Mouse (Mus musculus) midbrain, embryonic 13.5 days (tissue): ENCODE measurements at regions not wholly inside any gene's neighbourhood (a gene's known extent, or its start where the extent isn't known, plus 50 kb on each side); places are given as distances from the start of the nearest gene placed in this dataset.
A peak's percentile ranks its signal among the peaks of the same experiment; 100 is the strongest.

ENCODE experiments used
- ATAC-seq: fragments of 200-750 bp; cut with Nextera tagmentation; 2 replicates; pipeline ENCODE4 v1.8.0; 2017; ENCODE audit warnings: mild to moderate bottlenecking, moderate TSS enrichment, moderate library complexity
- H3K27ac ChIP-seq: fragments of 300-500 bp; sonication (generic); 2 replicates; pipeline ENCODE4 v1.5.1; 2015; ENCODE audit warnings: inconsistent platforms, mild to moderate bottlenecking, moderate library complexity
- H3K27me3 ChIP-seq: fragments of 300-500 bp; sonication (generic); 2 replicates; pipeline ENCODE4 v1.6.1; 2015; ENCODE audit warnings: mild to moderate bottlenecking, inconsistent platforms
- H3K36me3 ChIP-seq: fragments of 300-500 bp; sonication (generic); 2 replicates; pipeline ENCODE4 v1.6.1; 2015; ENCODE audit warnings: mild to moderate bottlenecking, inconsistent platforms
- H3K4me1 ChIP-seq: fragments of 300-500 bp; sonication (generic); replicated peaks from 2 replicates; pipeline ENCODE4 v1.6.1; 2015; ENCODE audit warnings: inconsistent platforms
- H3K4me2 ChIP-seq: fragments of 300-500 bp; sonication (generic); replicated peaks from 2 replicates; pipeline ENCODE4 v1.6.1; 2015; ENCODE audit warnings: moderate library complexity, mild to moderate bottlenecking, inconsistent platforms
- H3K4me3 ChIP-seq: fragments of 300-500 bp; sonication (generic); replicated peaks from 2 replicates; pipeline ENCODE4 v1.5.1; 2015; ENCODE audit warnings: mild to moderate bottlenecking, inconsistent platforms
- H3K9ac ChIP-seq: fragments of 300-500 bp; sonication (generic); replicated peaks from 2 replicates; pipeline ENCODE4 v1.6.1; 2015; ENCODE audit warnings: mild to moderate bottlenecking, inconsistent platforms
- H3K9me3 ChIP-seq: fragments of 300-500 bp; sonication (generic); 2 replicates; pipeline ENCODE4 v1.6.1; 2016; ENCODE audit warnings: mild to moderate bottlenecking, inconsistent platforms
- WGBS: fragments of 180-500 bp; shearing (Covaris S2); methylation state at CpG from one replicate; pipeline ENCODE4 v1.1.7; 2015; 5-methylcytosine and 5-hydroxymethylcytosine counted together

GRCm38 (mm10) chr4:97283099-97283498 is 100.1 kb upstream of the Gm10192 start:
- peaks cover 10% of the 10 kb centered on the region for H3K4me1 ChIP-seq
- H3K4me2 ChIP-seq, result no peak overlapping the region
- H3K27me3 ChIP-seq, result no peaks in the 10 kb centered on the region
- ATAC-seq, result no peak
- 100% methylated on average over 1 of the region's 1 CpGs for WGBS
- H3K4me3 ChIP-seq, result no peak overlapping the region
- H3K27ac ChIP-seq, result no peak overlapping the region
- no peaks in the 10 kb centered on the region for H3K9me3 ChIP-seq
- H3K36me3 ChIP-seq, result no peaks in the 10 kb centered on the region
- no peak overlapping the region for H3K9ac ChIP-seq

- Histone ChIP-seq H3K4me3 (no peak overlapping the region), H3K27ac (no peak overlapping the region), H3K27me3 (no peaks in the 10 kb centered on the region), H3K4me2 (no peak overlapping the region), H3K9ac (no peak overlapping the region), H3K4me1 (peaks cover 10% of the 10 kb centered on the region), H3K36me3 (no peaks in the 10 kb centered on the region), H3K9me3 (no peaks in the 10 kb centered on the region)
- 74% methylated on average over 3 of the region's 3 CpGs for WGBS
- ATAC-seq, result no peak
Measured at GRCm38 (mm10) chr4:97282643-97283042, 99.7 kb upstream of the Gm10192 start.

- Histone ChIP-seq H3K9me3 (no peaks in the 10 kb centered on the region), H3K4me3 (no peak overlapping the region), H3K4me2 (no peak overlapping the region), H3K27me3 (no peaks in the 10 kb centered on the region), H3K36me3 (no peaks in the 10 kb centered on the region), H3K4me1 (peaks cover 10% of the 10 kb centered on the region), H3K27ac (no peak overlapping the region), H3K9ac (no peak overlapping the region)
- WGBS, result 49% methylated on average over 4 of the region's 4 CpGs
- peak; percentile 66; the same call in 1 of the 2 replicates for ATAC-seq
Measured at GRCm38 (mm10) chr4:97281126-97281779, 98.3 kb upstream of the Gm10192 start.

- Histone ChIP-seq H3K36me3 (no peaks in the 10 kb centered on the region), H3K4me3 (no peak overlapping the region), H3K4me2 (no peak overlapping the region), H3K9me3 (no peaks in the 10 kb centered on the region), H3K27ac (no peak overlapping the region), H3K27me3 (no peaks in the 10 kb centered on the region), H3K9ac (no peak overlapping the region), H3K4me1 (peaks cover 10% of the 10 kb centered on the region)
- 0 out of 2 replicates have a peak, but pooled peaks have one; percentile 50 for ATAC-seq
- 45% methylated on average over 3 of the region's 3 CpGs for WGBS
Measured at GRCm38 (mm10) chr4:97280712-97281111, 97.7 kb upstream of the Gm10192 start.

DNA sequence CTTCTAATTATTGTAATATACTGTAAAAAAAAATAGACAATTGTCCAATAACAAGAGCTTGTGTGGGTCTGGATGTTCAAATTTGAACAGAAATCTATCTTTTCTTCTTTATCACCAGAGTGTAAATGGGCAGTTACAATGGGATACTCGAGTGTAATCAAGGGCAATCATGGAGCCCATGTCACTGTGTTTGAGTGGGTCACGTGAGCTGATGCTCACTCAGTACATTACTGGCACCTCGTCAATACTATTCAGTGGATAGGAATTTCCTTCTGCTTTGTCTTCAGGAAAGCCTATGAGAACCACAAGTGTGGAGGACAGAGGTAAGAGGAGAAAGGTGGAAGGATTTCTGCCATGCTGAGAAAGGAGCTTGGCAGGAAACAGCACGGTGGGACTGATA is 54.0 kb upstream of the Gm10192 start:
- Histone ChIP-seq H3K27me3 (no peaks in the 10 kb centered on the region), H3K27ac (no peak overlapping the region), H3K36me3 (no peaks in the 10 kb centered on the region), H3K4me1 (peaks cover 11% of the 10 kb centered on the region), H3K4me2 (no peak overlapping the region), H3K4me3 (no peak overlapping the region), H3K9me3 (no peaks in the 10 kb centered on the region), H3K9ac (no peak overlapping the region)
- 73% methylated on average over 4 of the region's 4 CpGs for WGBS
- ATAC-seq, result 0 out of 2 replicates have a peak, but pooled peaks have one; percentile 20

DNA sequence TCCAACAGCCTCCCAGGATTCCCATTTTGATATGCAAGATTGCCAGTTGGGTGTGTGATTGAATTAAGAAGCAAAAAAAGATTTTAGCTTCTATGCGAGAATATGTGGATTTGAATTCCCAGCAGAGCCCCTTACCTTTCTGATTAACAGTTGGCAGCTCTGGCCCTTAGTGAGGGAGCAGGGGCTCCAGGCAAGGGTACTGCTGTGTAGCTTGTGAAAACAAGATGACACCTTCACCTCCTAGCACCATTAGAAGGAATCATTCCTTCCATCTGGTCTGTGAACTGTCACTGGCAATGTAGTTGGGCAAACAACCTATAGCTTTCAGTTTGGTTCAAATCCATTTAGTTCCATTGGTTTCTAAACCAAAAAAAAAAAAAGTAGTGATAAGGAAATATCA is 53.4 kb upstream of the Gm10192 start:
- 39% methylated on average over 1 of the region's 1 CpGs for WGBS
- no peak overlapping the region for H3K9ac ChIP-seq
- H3K9me3 ChIP-seq, result no peaks in the 10 kb centered on the region
- no peak overlapping the region for H3K27ac ChIP-seq
- no peak overlapping the region for H3K4me3 ChIP-seq
- H3K4me1 ChIP-seq, result peaks cover 11% of the 10 kb centered on the region
- no peaks in the 10 kb centered on the region for H3K36me3 ChIP-seq
- ATAC-seq, result peak; percentile 65
- H3K4me2 ChIP-seq, result no peak overlapping the region
- no peaks in the 10 kb centered on the region for H3K27me3 ChIP-seq

- 43% methylated on average over 2 of the region's 2 CpGs for WGBS
Measured at GRCm38 (mm10) chr4:97235945-97236383, 53.0 kb upstream of the Gm10192 start.

More at GRCm38 (mm10) chr4:97235945-97236383, 53.0 kb upstream of the Gm10192 start:
- H3K9ac ChIP-seq, result no peak overlapping the region
- H3K9me3 ChIP-seq, result no peaks in the 10 kb centered on the region
- H3K4me2 ChIP-seq, result no peak overlapping the region
- peaks cover 12% of the 10 kb centered on the region for H3K4me1 ChIP-seq
- H3K27me3 ChIP-seq, result no peaks in the 10 kb centered on the region
- ATAC-seq, result peak; percentile 89
- H3K36me3 ChIP-seq, result no peaks in the 10 kb centered on the region
- no peak overlapping the region for H3K4me3 ChIP-seq
- peak overlapping the region; percentile 22; the same call in 1 of the 2 replicates for H3K27ac ChIP-seq
